Mouse (Mus musculus) hindbrain, embryonic 10.5 days (tissue): ENCODE data around the gene Ccnd1. TPM values are rescaled to one million over a fixed set of nuclear protein-coding genes. Genes with fewer than 3 reads are reported as not detected.
A peak's percentile ranks its signal among the peaks of the same experiment; 100 is the strongest.

Experiments used
- DNase-seq: peaks from one replicate; pipeline ENCODE4 v3.0.0-alpha.2; 2017; ENCODE audit warnings: low spot score
- H3K27ac ChIP-seq: fragments of 300-500 bp; sonication (generic); 2 replicates; pipeline ENCODE4 v1.5.1; 2016; ENCODE audit warnings: mild to moderate bottlenecking, moderate library complexity
- H3K27me3 ChIP-seq: fragments of 300-500 bp; sonication (generic); 2 replicates; pipeline ENCODE4 v1.6.1; 2016; ENCODE audit warnings: mild to moderate bottlenecking; ENCODE audit not compliant: poor library complexity, insufficient read depth, severe bottlenecking
- H3K36me3 ChIP-seq: fragments of 300-500 bp; sonication (generic); 2 replicates; pipeline ENCODE4 v1.6.1; 2016; ENCODE audit warnings: mild to moderate bottlenecking, moderate library complexity
- H3K4me1 ChIP-seq: fragments of 300-500 bp; sonication (generic); replicated peaks from 2 replicates; pipeline ENCODE4 v1.6.1; 2016; ENCODE audit warnings: mild to moderate bottlenecking
- H3K4me3 ChIP-seq: fragments of 300-500 bp; sonication (generic); 2 replicates; pipeline ENCODE4 v1.5.1; 2016; ENCODE audit warnings: mild to moderate bottlenecking, moderate library complexity
- H3K9me3 ChIP-seq: fragments of 300-500 bp; sonication (generic); 2 replicates; pipeline ENCODE4 v1.6.1; 2016; ENCODE audit warnings: mild to moderate bottlenecking, moderate library complexity
- WGBS: fragments of 180-500 bp; shearing (Covaris S2); methylation state at CpG from one replicate; pipeline ENCODE4 v1.1.7; 2016; 5-methylcytosine and 5-hydroxymethylcytosine counted together
- polyA plus RNA-seq: library from polyadenylated mRNA; unstranded; fragments of >200 nt; fragmentation: Nextera tagmentation; extraction: Ambion mirVana; gene quantifications from 2 replicates; pipeline ENCODE4 v1.2.1, GENCODE M21; 2016

Ccnd1 gene
- polyA plus RNA-seq, 1 experiment from 2014 or later, result 166 TPM

- Histone ChIP-seq H3K4me1 (peaks cover 7% of the 10 kb centered on the region), H3K36me3 (no peaks in the 10 kb centered on the region), H3K9me3 (no peaks in the 10 kb centered on the region), H3K27ac (no peak overlapping the region), H3K27me3 (no peaks in the 10 kb centered on the region), H3K4me3 (no peak overlapping the region)
- WGBS, result 96% methylated on average over 1 of the region's 1 CpGs
- DNase-seq, result no peak
Observed at GRCm38 (mm10) chr7:144963911-144964310, 24.2 kb upstream of the Ccnd1 start.

DNA sequence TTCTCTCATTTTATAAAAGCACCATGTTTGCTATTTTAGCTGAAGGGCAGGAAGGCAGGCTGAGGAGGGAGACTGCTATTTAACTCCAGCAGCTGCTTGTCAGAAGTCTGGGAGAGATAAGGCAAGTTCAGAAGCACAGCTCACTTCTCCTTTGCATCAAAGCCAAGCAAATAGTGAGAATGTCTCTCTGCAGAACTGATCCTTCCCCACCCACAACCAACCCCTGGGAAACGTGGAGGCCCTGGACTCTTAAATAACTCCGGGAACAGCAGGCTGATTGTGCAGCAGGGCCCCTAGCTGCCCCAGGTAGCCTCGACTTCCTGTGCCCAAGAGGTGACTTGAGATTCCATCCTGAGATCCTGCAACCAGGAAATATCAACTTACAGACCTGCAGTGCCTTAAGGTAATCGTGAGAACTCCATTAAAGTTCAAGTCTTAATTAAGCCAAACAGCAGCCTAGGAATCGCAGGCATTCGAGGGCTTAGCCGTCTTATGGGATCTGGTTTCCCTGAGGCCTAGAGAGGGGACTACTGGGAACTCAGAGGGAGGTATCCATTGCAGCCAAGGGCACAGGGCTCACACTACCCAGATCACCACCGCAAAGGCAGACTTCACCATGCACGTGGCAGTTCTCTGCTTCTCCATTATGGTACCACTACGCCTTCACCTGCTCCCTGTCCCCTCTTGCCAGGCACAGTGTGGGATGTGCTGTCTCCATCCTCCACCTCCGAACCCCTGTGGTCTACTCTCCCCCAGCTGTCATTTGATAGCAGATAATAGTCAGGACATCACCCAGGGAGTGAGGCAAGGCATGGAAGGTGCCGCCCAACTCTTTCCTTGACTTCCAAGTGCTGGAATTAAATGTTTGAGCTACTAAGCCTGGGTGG, 19.0 kb upstream of the Ccnd1 start:
- DNase-seq, result no peak
- Histone ChIP-seq H3K36me3 (no peaks in the 10 kb centered on the region), H3K4me3 (no peak overlapping the region), H3K4me1 (peaks cover 12% of the 10 kb centered on the region), H3K27ac (peak overlapping the region; percentile 24; the same call in 1 of the 2 replicates), H3K9me3 (no peaks in the 10 kb centered on the region), H3K27me3 (no peaks in the 10 kb centered on the region)
- 61% methylated on average over 12 of the region's 12 CpGs for WGBS

GRCm38 (mm10) chr7:144943254-144943653, 3.5 kb upstream of the Ccnd1 start:
- Histone ChIP-seq H3K27ac (peak overlapping the region; percentile 97), H3K27me3 (peaks cover 21% of the 10 kb centered on the region), H3K4me3 (peak overlapping the region; percentile 86), H3K4me1 (peaks cover 56% of the 10 kb centered on the region), H3K9me3 (no peaks in the 10 kb centered on the region), H3K36me3 (no peaks in the 10 kb centered on the region)
- peak; percentile 87 for DNase-seq
- WGBS, result under 1% methylated on average over 45 of the region's 45 CpGs

- Histone ChIP-seq H3K27me3 (peaks cover 21% of the 10 kb centered on the region), H3K4me1 (peaks cover 55% of the 10 kb centered on the region), H3K9me3 (no peaks in the 10 kb centered on the region), H3K4me3 (peak overlapping the region; percentile 86), H3K27ac (peak overlapping the region; percentile 97), H3K36me3 (peaks cover 3% of the 10 kb centered on the region; the same call in 1 of the 2 replicates)
- WGBS, result under 1% methylated on average over 20 of the region's 20 CpGs
- no peak for DNase-seq
Observed at GRCm38 (mm10) chr7:144942744-144943135, 3.0 kb upstream of the Ccnd1 start.

- DNase-seq, result peak; percentile 69
- H3K4me1 ChIP-seq, result peaks cover 60% of the 10 kb centered on the region
- H3K4me3 ChIP-seq, result peak overlapping the region; percentile 86
- no peaks in the 10 kb centered on the region for H3K9me3 ChIP-seq
- H3K36me3 ChIP-seq, result peaks cover 8% of the 10 kb centered on the region; the same call in 1 of the 2 replicates
- WGBS, result under 1% methylated on average over 35 of the region's 35 CpGs
- H3K27me3 ChIP-seq, result peaks cover 21% of the 10 kb centered on the region
- peak overlapping the region; percentile 97 for H3K27ac ChIP-seq
Observed at GRCm38 (mm10) chr7:144942071-144942743, 2.5 kb upstream of the Ccnd1 start.

DNA sequence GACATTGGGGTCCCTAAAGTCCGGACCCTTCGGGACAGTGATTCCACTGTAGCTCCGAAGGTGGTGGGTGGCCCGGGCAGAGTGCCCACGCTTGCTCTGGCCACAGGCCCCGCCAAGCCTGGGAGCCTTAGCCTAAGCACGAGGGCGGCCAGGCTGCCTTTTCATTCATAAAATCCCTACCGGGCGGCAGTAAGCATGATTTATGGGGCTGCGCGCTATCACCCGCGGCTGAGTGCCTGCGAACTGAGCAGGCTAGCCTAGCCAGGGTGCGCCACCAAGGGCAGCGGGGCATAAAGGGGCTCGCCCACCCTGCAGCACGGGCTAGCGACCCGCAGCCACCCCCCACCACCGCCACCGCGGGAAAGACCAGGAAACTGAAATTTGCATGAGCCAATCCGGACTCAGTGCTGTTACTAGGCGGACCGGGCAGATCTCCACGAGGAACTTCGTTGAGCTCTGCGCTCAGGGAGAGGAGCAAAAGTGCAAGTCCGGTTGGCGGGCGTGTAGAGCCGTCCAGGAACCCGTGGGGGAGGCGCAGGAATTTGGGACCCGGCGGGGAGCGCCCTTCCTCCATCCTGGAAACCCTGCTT, 1.6 kb upstream of the Ccnd1 start:
- H3K27ac ChIP-seq, result peak overlapping the region; percentile 97
- H3K27me3 ChIP-seq, result peaks cover 21% of the 10 kb centered on the region
- H3K4me3 ChIP-seq, result peak overlapping the region; percentile 86
- WGBS, result under 1% methylated on average over 39 of the region's 39 CpGs
- peak; percentile 96 for DNase-seq
- H3K4me1 ChIP-seq, result peaks cover 69% of the 10 kb centered on the region
- H3K9me3 ChIP-seq, result no peaks in the 10 kb centered on the region
- H3K36me3 ChIP-seq, result peaks cover 17% of the 10 kb centered on the region

- H3K27me3 ChIP-seq, result peaks cover 21% of the 10 kb centered on the region
- H3K4me3 ChIP-seq, result peak overlapping the region; percentile 86
- peaks cover 76% of the 10 kb centered on the region for H3K4me1 ChIP-seq
- WGBS, result under 1% methylated on average over 11 of the region's 11 CpGs
- peak overlapping the region; percentile 97 for H3K27ac ChIP-seq
- peaks cover 24% of the 10 kb centered on the region for H3K36me3 ChIP-seq
- DNase-seq, result no peak
- H3K9me3 ChIP-seq, result no peaks in the 10 kb centered on the region
Observed at GRCm38 (mm10) chr7:144940585-144940984, 860 bp upstream of the Ccnd1 start.

DNA sequence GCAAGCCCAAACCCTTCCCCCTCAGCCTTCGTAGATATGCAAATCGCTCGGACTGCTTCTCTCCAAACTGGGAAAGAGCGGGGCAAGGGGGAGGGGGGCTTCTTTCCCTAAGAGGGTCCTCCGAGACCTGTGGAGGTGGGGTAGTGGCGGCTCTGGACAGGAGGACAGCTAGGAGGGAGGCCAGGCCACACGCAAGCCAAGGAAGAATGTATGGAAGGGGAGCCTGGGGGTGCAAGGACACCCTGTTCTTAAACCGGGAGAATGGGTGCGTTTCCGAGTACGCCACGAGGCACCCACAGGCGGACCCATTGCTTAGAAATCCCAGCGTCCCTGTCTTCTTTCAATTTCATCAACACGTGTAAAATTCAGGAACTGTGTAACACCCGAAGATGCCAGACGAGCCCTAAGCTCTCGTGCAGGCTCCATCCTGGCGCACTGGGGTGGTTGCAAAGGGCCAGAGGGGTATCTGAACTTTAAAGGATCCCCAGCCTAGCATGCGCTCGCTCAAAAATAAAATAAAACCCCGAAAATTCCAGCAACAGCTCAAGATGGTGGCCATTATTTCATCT, 362 bp upstream of the Ccnd1 start:
- DNase-seq, result no peak
- under 1% methylated on average over 22 of the region's 22 CpGs for WGBS
- Histone ChIP-seq H3K27me3 (peaks cover 21% of the 10 kb centered on the region), H3K4me3 (peak overlapping the region; percentile 86), H3K4me1 (peaks cover 81% of the 10 kb centered on the region), H3K27ac (peak overlapping the region; percentile 97), H3K36me3 (peaks cover 29% of the 10 kb centered on the region), H3K9me3 (no peaks in the 10 kb centered on the region)

GRCm38 (mm10) chr7:144938661-144939343, 923 bp downstream of the Ccnd1 start:
- H3K36me3 ChIP-seq, result peaks cover 42% of the 10 kb centered on the region
- DNase-seq, result peak; percentile 35
- H3K27ac ChIP-seq, result peak overlapping the region; percentile 97
- H3K4me1 ChIP-seq, result peaks cover 93% of the 10 kb centered on the region
- H3K9me3 ChIP-seq, result no peaks in the 10 kb centered on the region
- WGBS, result under 1% methylated on average over 32 of the region's 32 CpGs
- peaks cover 21% of the 10 kb centered on the region for H3K27me3 ChIP-seq
- peak overlapping the region; percentile 86 for H3K4me3 ChIP-seq

DNA sequence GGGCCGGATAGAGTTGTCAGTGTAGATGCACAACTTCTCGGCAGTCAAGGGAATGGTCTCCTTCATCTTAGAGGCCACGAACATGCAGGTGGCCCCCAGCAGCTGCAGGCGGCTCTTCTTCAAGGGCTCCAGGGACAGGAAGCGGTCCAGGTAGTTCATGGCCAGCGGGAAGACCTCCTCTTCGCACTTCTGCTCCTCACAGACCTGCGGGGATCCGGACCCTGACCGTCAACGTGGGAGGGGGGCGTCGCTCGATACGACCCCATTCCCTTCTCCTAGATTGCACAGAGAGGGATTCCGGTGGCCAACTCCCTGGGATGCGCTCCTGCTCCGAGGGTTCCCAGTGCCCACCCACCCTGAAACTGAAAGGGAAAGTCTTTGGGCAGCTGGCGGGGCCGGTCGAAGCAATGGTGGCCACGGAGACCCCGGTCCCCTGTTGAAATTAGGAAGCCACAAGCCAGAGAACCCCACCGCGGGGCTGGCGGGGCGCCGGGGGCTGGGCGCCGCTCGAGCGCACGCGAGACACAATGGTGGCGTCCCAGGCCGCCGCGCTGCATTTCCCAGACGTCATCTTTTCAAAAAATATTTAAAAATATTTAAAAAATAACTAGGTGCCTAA, 1.7 kb downstream of the Ccnd1 start:
- Histone ChIP-seq H3K9me3 (no peaks in the 10 kb centered on the region), H3K4me1 (peaks cover 86% of the 10 kb centered on the region), H3K27ac (peak overlapping the region; percentile 97), H3K27me3 (peaks cover 21% of the 10 kb centered on the region), H3K4me3 (peak overlapping the region; percentile 86), H3K36me3 (peaks cover 50% of the 10 kb centered on the region)
- under 1% methylated on average over 39 of the region's 39 CpGs for WGBS
- DNase-seq, result peak; percentile 53

DNA sequence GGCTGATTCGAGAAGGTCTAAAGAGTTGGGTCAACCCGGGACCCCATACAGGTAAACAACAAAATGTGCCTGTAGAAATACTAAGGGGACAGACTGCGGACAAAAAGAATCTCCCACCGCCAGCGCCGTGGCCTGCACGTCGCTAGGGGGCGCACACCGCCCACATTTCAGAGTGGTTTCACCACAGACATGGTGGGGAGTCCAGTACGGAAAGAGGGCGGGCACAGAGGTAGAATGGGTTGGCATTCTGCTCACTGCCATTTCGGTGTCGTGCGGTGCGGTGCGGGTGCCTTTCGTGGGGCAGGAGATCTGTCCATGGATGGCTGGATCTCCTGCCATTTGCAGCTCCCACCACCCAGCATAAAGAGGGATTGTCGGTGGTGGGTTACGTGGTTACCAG, 2.2 kb downstream of the Ccnd1 start:
- WGBS, result 2% methylated on average over 20 of the region's 20 CpGs
- H3K36me3 ChIP-seq, result peaks cover 55% of the 10 kb centered on the region
- H3K9me3 ChIP-seq, result no peaks in the 10 kb centered on the region
- H3K4me1 ChIP-seq, result peaks cover 85% of the 10 kb centered on the region
- peaks cover 16% of the 10 kb centered on the region for H3K27me3 ChIP-seq
- H3K4me3 ChIP-seq, result peak overlapping the region; percentile 86
- peak; percentile 90 for DNase-seq
- peak overlapping the region; percentile 97 for H3K27ac ChIP-seq
